Mouse (Mus musculus): ENCODE data around the gene Pus3. TPM values are rescaled to one million over a fixed set of nuclear protein-coding genes. Genes with fewer than 3 reads are reported as not detected.

The Pus3 gene
- total RNA-seq, 2 experiments from 2014 or later = 12.0 to 12.1 TPM

Other genes starting within 250 kb of the Pus3 start
- gene Cdon, start 137.5 kb upstream of the Pus3 start, total RNA-seq (2021) = 1 to 10 TPM; 7.8 to 9.4 TPM
- not detected for gene Gm1113, start 40.3 kb upstream of the Pus3 start, total RNA-seq (2021)
- 10 to 100 TPM; 17.7 to 18.4 TPM for gene Ddx25, start 67 bp upstream of the Pus3 start, total RNA-seq (2021)
- under 1 TPM; 0.93 to 0.98 TPM for gene Pate2, start 11.7 kb downstream of the Pus3 start, total RNA-seq (2021)
- 1 to 10 TPM; 9.0 to 9.1 TPM for gene Hyls1, start 11.8 kb downstream of the Pus3 start, total RNA-seq (2021)
- not detected for gene Pate4, start 53.3 kb downstream of the Pus3 start, total RNA-seq (2021)
- not detected for gene Pate3, start 89.6 kb downstream of the Pus3 start, total RNA-seq (2021)
- not detected for gene Pate1, start 128.8 kb downstream of the Pus3 start, total RNA-seq (2021)
- gene Gm17677, start 182.5 kb downstream of the Pus3 start, total RNA-seq (2021) = not detected
- not detected for gene Gm17727, start 219.5 kb downstream of the Pus3 start, total RNA-seq (2021)
- not detected for gene Gm27235, start 231.5 kb downstream of the Pus3 start, total RNA-seq (2021)
- not detected for gene D730048I06Rik, start 231.5 kb downstream of the Pus3 start, total RNA-seq (2021)

All from left cerebral cortex, adult 18-20 months (tissue).